Mouse (Mus musculus): ENCODE results near the gene Mettl21c. TPM values are rescaled to one million over a fixed set of nuclear protein-coding genes. Genes with fewer than 3 reads are reported as not detected.

Mettl21c gene
- polyA plus RNA-seq, 1 experiment from 2014 or later, result 0.14 TPM

GRCm38 (mm10) chr1:44022656-44023055 is 2.8 kb upstream of the Mettl21c start:
- H3K4me3 ChIP-seq, result no peak overlapping the region
- no peaks in the 10 kb centered on the region for H3K4me1 ChIP-seq (replicated peaks)
- no peaks in the 10 kb centered on the region for H3K36me3 ChIP-seq
- H3K9me3 ChIP-seq (replicated peaks), result no peaks in the 10 kb centered on the region
- H3K27ac ChIP-seq, result no peak overlapping the region
- H3K27me3 ChIP-seq, result no peaks in the 10 kb centered on the region
- ATAC-seq (replicated peaks; ENCODE audit: insufficient number of reproducible peaks, insufficient read depth, low FRiP score, low read depth), result no peak
- H3K9ac ChIP-seq, result no peak overlapping the region
- no peak overlapping the region for H3K4me2 ChIP-seq
- 75% methylated on average over 1 of the region's 1 CpGs for WGBS

GRCm38 (mm10) chr1:44015556-44015955 is 4.3 kb downstream of the Mettl21c start:
- Histone ChIP-seq H3K9me3 (replicated peaks) (no peaks in the 10 kb centered on the region), H3K27ac (no peak overlapping the region), H3K4me3 (no peak overlapping the region), H3K4me2 (no peak overlapping the region), H3K36me3 (no peaks in the 10 kb centered on the region), H3K27me3 (no peaks in the 10 kb centered on the region), H3K9ac (no peak overlapping the region), H3K4me1 (replicated peaks) (no peaks in the 10 kb centered on the region)
- WGBS, result 85% methylated on average over 2 of the region's 2 CpGs
- ATAC-seq (replicated peaks; ENCODE audit: insufficient number of reproducible peaks, insufficient read depth, low FRiP score, low read depth), result no peak

GRCm38 (mm10) chr1:44004513-44004912 is 15.3 kb downstream of the Mettl21c start:
- no peak overlapping the region for H3K27ac ChIP-seq
- no peaks in the 10 kb centered on the region for H3K4me1 ChIP-seq (replicated peaks)
- H3K4me2 ChIP-seq, result no peak overlapping the region
- H3K9ac ChIP-seq, result no peak overlapping the region
- no peaks in the 10 kb centered on the region for H3K9me3 ChIP-seq (replicated peaks)
- H3K4me3 ChIP-seq, result no peak overlapping the region
- 94% methylated on average over 2 of the region's 2 CpGs for WGBS
- no peak for ATAC-seq (replicated peaks; ENCODE audit: insufficient number of reproducible peaks, insufficient read depth, low FRiP score, low read depth)
- no peaks in the 10 kb centered on the region for H3K27me3 ChIP-seq
- H3K36me3 ChIP-seq, result peaks cover 41% of the 10 kb centered on the region

GRCm38 (mm10) chr1:43996914-43997589 is 22.8 kb downstream of the Mettl21c start:
- peaks cover 72% of the 10 kb centered on the region for H3K36me3 ChIP-seq

GRCm38 (mm10) chr1:43971089-43971488 is 48.7 kb downstream of the Mettl21c start:
- H3K27me3 ChIP-seq, result no peaks in the 10 kb centered on the region
- H3K4me2 ChIP-seq, result no peak overlapping the region
- 74% methylated on average over 3 of the region's 3 CpGs for WGBS
- no peak overlapping the region for H3K4me3 ChIP-seq
- H3K9ac ChIP-seq, result no peak overlapping the region
- ATAC-seq (replicated peaks; ENCODE audit: insufficient number of reproducible peaks, insufficient read depth, low FRiP score, low read depth), result no peak
- H3K4me1 ChIP-seq (replicated peaks), result no peaks in the 10 kb centered on the region
- no peak overlapping the region for H3K27ac ChIP-seq
- no peaks in the 10 kb centered on the region for H3K9me3 ChIP-seq (replicated peaks)
- H3K36me3 ChIP-seq, result peaks cover 40% of the 10 kb centered on the region

More at GRCm38 (mm10) chr1:43996914-43997589, 22.8 kb downstream of the Mettl21c start:
- Histone ChIP-seq H3K27me3 (no peaks in the 10 kb centered on the region), H3K9me3 (replicated peaks) (no peaks in the 10 kb centered on the region), H3K4me2 (no peak overlapping the region), H3K4me1 (replicated peaks) (no peaks in the 10 kb centered on the region), H3K9ac (no peak overlapping the region), H3K4me3 (no peak overlapping the region), H3K27ac (no peak overlapping the region)
- ATAC-seq (replicated peaks; ENCODE audit: insufficient number of reproducible peaks, insufficient read depth, low FRiP score, low read depth), result no peak
- 94% methylated on average over 4 of the region's 4 CpGs for WGBS

- Histone ChIP-seq H3K9me3 (replicated peaks) (no peaks in the 10 kb centered on the region), H3K4me3 (no peak overlapping the region), H3K27ac (no peak overlapping the region), H3K4me2 (no peak overlapping the region), H3K9ac (no peak overlapping the region), H3K4me1 (replicated peaks) (no peaks in the 10 kb centered on the region), H3K27me3 (no peaks in the 10 kb centered on the region), H3K36me3 (peaks cover 39% of the 10 kb centered on the region)
- ATAC-seq (replicated peaks; ENCODE audit: insufficient number of reproducible peaks, insufficient read depth, low FRiP score, low read depth), result no peak
- WGBS, result 79% methylated on average over 3 of the region's 3 CpGs
These were observed 50.5 kb downstream of the Mettl21c start for GRCm38 (mm10) chr1:43969361-43969760.

- Histone ChIP-seq H3K27ac (no peak overlapping the region), H3K9ac (no peak overlapping the region), H3K9me3 (replicated peaks) (no peaks in the 10 kb centered on the region), H3K4me1 (replicated peaks) (no peaks in the 10 kb centered on the region), H3K36me3 (peaks cover 34% of the 10 kb centered on the region), H3K4me3 (no peak overlapping the region), H3K27me3 (no peaks in the 10 kb centered on the region), H3K4me2 (no peak overlapping the region)
- ATAC-seq (replicated peaks; ENCODE audit: insufficient number of reproducible peaks, insufficient read depth, low FRiP score, low read depth), result no peak
- WGBS, result 92% methylated on average over 4 of the region's 4 CpGs
These were observed 53.1 kb downstream of the Mettl21c start for GRCm38 (mm10) chr1:43966756-43967155.

GRCm38 (mm10) chr1:43964381-43964780 is 55.5 kb downstream of the Mettl21c start:
- no peak for ATAC-seq (replicated peaks; ENCODE audit: insufficient number of reproducible peaks, insufficient read depth, low FRiP score, low read depth)

More at GRCm38 (mm10) chr1:43964381-43964780, 55.5 kb downstream of the Mettl21c start:
- Histone ChIP-seq H3K9me3 (replicated peaks) (no peaks in the 10 kb centered on the region), H3K4me1 (replicated peaks) (no peaks in the 10 kb centered on the region), H3K4me2 (no peak overlapping the region), H3K27me3 (no peaks in the 10 kb centered on the region), H3K4me3 (no peak overlapping the region), H3K27ac (no peak overlapping the region), H3K9ac (no peak overlapping the region), H3K36me3 (peaks cover 42% of the 10 kb centered on the region)
- 88% methylated on average over 4 of the region's 4 CpGs for WGBS

Other genes with a start within 250 kb of the Mettl21c start
- gene Uxs1, start 192.2 kb downstream of the Mettl21c start, polyA plus RNA-seq (2015; fragmentation: Nextera tagmentation; extraction: Ambion mirVana), result 12.9 and 16.0 TPM in 2 replicates
- gene Tpp2, start 86.4 kb downstream of the Mettl21c start, polyA plus RNA-seq (2015; fragmentation: Nextera tagmentation; extraction: Ambion mirVana), result 43.9 and 45.1 TPM in 2 replicates
- gene Gm8251, start 41.9 kb upstream of the Mettl21c start, polyA plus RNA-seq (2015; fragmentation: Nextera tagmentation; extraction: Ambion mirVana), result 0.03 TPM in 1 of 2 replicates, not detected in the other
- 59.8 and 60.3 TPM in 2 replicates for gene Tex30, start 82.4 kb upstream of the Mettl21c start, polyA plus RNA-seq (2015; fragmentation: Nextera tagmentation; extraction: Ambion mirVana)
- gene Kdelc1, start 98.8 kb upstream of the Mettl21c start, polyA plus RNA-seq (2015; fragmentation: Nextera tagmentation; extraction: Ambion mirVana), result 39.1 and 40.8 TPM in 2 replicates
- 11.9 and 12.2 TPM in 2 replicates for gene Bivm, start 98.9 kb upstream of the Mettl21c start, polyA plus RNA-seq (2015; fragmentation: Nextera tagmentation; extraction: Ambion mirVana)
- gene Ercc5, start 127.7 kb upstream of the Mettl21c start, polyA plus RNA-seq (2015; fragmentation: Nextera tagmentation; extraction: Ambion mirVana), result 11.4 and 14.5 TPM in 2 replicates
- 0.13 and 0.24 TPM in 2 replicates for gene Mettl21e, start 198.9 kb upstream of the Mettl21c start, polyA plus RNA-seq (2015; fragmentation: Nextera tagmentation; extraction: Ambion mirVana)